Mouse (Mus musculus) lung, embryonic 15.5 days (tissue): Measurements from ENCODE around the gene Zfp617. TPM values are rescaled to one million over a fixed set of nuclear protein-coding genes. Genes with fewer than 3 reads are reported as not detected.

Source experiments
- ATAC-seq: fragments of 200-750 bp; cut with Nextera tagmentation; 2 replicates; pipeline ENCODE4 v1.8.0; 2017; ENCODE audit warnings: moderate number of reproducible peaks, borderline replicate concordance; ENCODE audit not compliant: low FRiP score, low TSS enrichment; ENCODE audit errors: extremely low read depth
- H3K27ac ChIP-seq: fragments of 300-500 bp; sonication (generic); 2 replicates; pipeline ENCODE4 v1.5.1; 2015; ENCODE audit warnings: moderate library complexity, mild to moderate bottlenecking, inconsistent platforms
- H3K27me3 ChIP-seq: fragments of 300-500 bp; sonication (generic); 2 replicates; pipeline ENCODE4 v1.6.1; 2015; ENCODE audit warnings: inconsistent platforms
- H3K36me3 ChIP-seq: fragments of 300-500 bp; sonication (generic); 2 replicates; pipeline ENCODE4 v1.6.1; 2015; ENCODE audit warnings: inconsistent platforms
- H3K4me1 ChIP-seq: fragments of 300-500 bp; sonication (generic); 2 replicates; pipeline ENCODE4 v1.6.1; 2015; ENCODE audit warnings: inconsistent platforms
- H3K4me2 ChIP-seq: fragments of 300-500 bp; sonication (generic); 2 replicates; pipeline ENCODE4 v1.6.1; 2015; ENCODE audit warnings: inconsistent platforms, mild to moderate bottlenecking, moderate library complexity
- H3K4me3 ChIP-seq: fragments of 300-500 bp; sonication (generic); 2 replicates; pipeline ENCODE4 v1.5.1; 2015; ENCODE audit warnings: mild to moderate bottlenecking, inconsistent platforms
- H3K9ac ChIP-seq: fragments of 300-500 bp; sonication (generic); 2 replicates; pipeline ENCODE4 v1.6.1; 2015; ENCODE audit warnings: inconsistent platforms
- H3K9me3 ChIP-seq: fragments of 300-500 bp; sonication (generic); 2 replicates; pipeline ENCODE4 v1.6.1; 2016; ENCODE audit warnings: inconsistent platforms
- WGBS: fragments of 180-500 bp; shearing (Covaris S2); methylation state at CpG from one replicate; pipeline ENCODE4 v1.1.7; 2015; 5-methylcytosine and 5-hydroxymethylcytosine counted together
- polyA plus RNA-seq: library from polyadenylated mRNA; unstranded; fragments of >200 nt; fragmentation: Nextera tagmentation; extraction: Ambion mirVana; gene quantifications from 2 replicates; pipeline ENCODE4 v1.2.1, GENCODE M21; 2015

Gene Zfp617
- polyA plus RNA-seq, 1 experiment from 2014 or later: 23.4 TPM

DNA sequence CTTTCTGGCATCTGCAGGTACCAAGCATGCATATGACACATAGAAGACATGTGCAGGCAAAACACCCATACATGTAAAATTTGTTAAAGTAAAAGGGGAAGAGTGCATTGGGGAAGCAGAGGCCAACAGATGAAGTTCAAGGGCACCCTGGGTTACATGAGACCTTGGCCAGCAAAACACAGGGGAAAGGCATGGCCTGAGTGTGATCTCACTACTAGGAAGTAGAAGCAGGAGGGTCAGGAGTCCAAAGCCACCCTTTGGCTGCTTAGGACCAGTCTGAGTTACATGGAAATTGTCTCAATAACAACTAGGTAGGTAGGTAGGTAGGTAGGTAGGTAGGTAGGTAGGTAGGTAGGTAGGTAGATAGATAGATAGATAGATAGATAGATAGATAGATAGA lies 52.0 kb downstream of the Zfp617 start:
- Histone ChIP-seq H3K27me3 (no peaks in the 10 kb centered on the region), H3K9me3 (no peaks in the 10 kb centered on the region), H3K4me3 (no peak overlapping the region), H3K4me1 (no peaks in the 10 kb centered on the region), H3K9ac (no peak overlapping the region), H3K36me3 (peaks cover 4% of the 10 kb centered on the region; the same call in 1 of the 2 replicates), H3K27ac (no peak overlapping the region), H3K4me2 (no peak overlapping the region)
- ATAC-seq: no peak

GRCm38 (mm10) chr8:71961796-71962195 lies 53.4 kb downstream of the Zfp617 start:
- no peaks in the 10 kb centered on the region for H3K27me3 ChIP-seq
- H3K4me2 ChIP-seq: no peak overlapping the region
- ATAC-seq: no peak
- no peak overlapping the region for H3K27ac ChIP-seq
- no peak overlapping the region for H3K4me3 ChIP-seq
- no peaks in the 10 kb centered on the region for H3K9me3 ChIP-seq
- 84% methylated on average over 5 of the region's 5 CpGs for WGBS
- H3K9ac ChIP-seq: no peak overlapping the region
- H3K4me1 ChIP-seq: no peaks in the 10 kb centered on the region
- H3K36me3 ChIP-seq: peaks cover 17% of the 10 kb centered on the region

GRCm38 (mm10) chr8:71964051-71964450 lies 55.6 kb downstream of the Zfp617 start:
- 79% methylated on average over 3 of the region's 3 CpGs for WGBS
- no peaks in the 10 kb centered on the region for H3K4me1 ChIP-seq
- no peak overlapping the region for H3K4me2 ChIP-seq
- H3K27me3 ChIP-seq: no peaks in the 10 kb centered on the region
- H3K4me3 ChIP-seq: no peak overlapping the region
- ATAC-seq: no peak
- H3K36me3 ChIP-seq: peaks cover 37% of the 10 kb centered on the region
- H3K27ac ChIP-seq: no peak overlapping the region
- no peak overlapping the region for H3K9ac ChIP-seq
- no peaks in the 10 kb centered on the region for H3K9me3 ChIP-seq

DNA sequence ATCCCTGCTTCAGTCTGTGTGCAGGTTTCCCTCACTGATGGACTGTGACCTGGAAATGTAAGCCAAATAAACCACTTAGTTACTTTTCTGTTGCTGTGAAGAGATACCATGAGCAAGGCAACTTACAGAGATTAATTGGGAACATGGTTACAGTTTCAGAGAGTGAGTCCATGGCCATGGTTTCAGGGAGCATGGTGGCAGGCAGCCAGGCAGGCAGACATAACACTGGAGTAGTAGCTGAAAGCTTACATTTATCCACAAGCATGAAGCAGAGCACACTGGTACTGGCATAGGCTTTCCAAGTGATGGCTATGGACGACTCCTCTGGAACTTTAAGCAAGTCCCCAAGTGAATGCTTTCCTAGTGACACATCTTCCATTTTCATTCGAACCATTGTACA lies 56.7 kb downstream of the Zfp617 start:
- Histone ChIP-seq H3K36me3 (peaks cover 43% of the 10 kb centered on the region), H3K4me1 (no peaks in the 10 kb centered on the region), H3K9me3 (no peaks in the 10 kb centered on the region), H3K4me3 (no peak overlapping the region), H3K27ac (no peak overlapping the region), H3K4me2 (no peak overlapping the region), H3K9ac (no peak overlapping the region), H3K27me3 (no peaks in the 10 kb centered on the region)
- WGBS: 79% methylated on average over 2 of the region's 2 CpGs
- no peak for ATAC-seq

DNA sequence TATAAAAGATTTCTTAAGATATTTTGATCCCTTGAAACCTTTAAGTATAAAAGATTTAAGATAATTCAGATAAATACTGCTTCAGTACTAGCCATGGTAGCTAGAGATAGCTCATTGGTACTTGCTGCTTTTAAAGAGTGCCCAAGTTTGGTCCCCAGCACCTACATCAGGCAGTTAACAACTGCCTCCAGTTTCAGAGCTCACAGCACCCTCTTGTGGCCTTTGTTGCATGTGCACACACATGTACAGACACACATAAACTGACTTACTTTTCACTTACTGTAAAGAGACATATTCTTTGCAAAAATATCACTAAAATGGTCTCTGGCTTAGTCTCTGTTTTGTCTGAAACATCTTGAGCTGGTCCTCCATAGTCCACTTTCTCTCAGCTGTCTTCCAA lies 58.0 kb downstream of the Zfp617 start:
- no peak for ATAC-seq
- H3K4me2 ChIP-seq: no peak overlapping the region
- no peaks in the 10 kb centered on the region for H3K27me3 ChIP-seq
- no peak overlapping the region for H3K9ac ChIP-seq
- no peak overlapping the region for H3K27ac ChIP-seq
- H3K36me3 ChIP-seq: peaks cover 43% of the 10 kb centered on the region
- no peaks in the 10 kb centered on the region for H3K4me1 ChIP-seq
- no peak overlapping the region for H3K4me3 ChIP-seq
- H3K9me3 ChIP-seq: no peaks in the 10 kb centered on the region

DNA sequence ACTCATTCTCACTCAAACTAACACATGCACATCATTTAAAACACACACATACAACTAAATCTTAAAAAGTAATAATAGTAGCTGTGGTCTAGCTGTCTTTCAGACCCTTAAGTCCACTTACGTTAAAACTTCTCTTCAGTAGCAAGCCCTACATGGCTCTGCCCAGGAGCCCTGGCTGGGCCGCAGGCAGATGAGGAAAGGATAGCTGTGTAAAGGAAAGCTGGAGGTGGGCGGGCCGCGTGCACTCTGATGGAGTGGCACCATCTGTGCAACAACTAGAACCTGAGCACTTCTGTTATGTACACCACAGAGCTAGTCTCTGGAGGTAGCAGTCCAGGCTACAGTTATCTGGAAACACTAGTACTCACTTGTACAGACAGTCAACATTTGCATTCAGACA lies 58.8 kb downstream of the Zfp617 start:
- H3K27ac ChIP-seq: no peak overlapping the region
- H3K9ac ChIP-seq: no peak overlapping the region
- no peaks in the 10 kb centered on the region for H3K9me3 ChIP-seq
- no peaks in the 10 kb centered on the region for H3K27me3 ChIP-seq
- no peak overlapping the region for H3K4me3 ChIP-seq
- WGBS: 91% methylated on average over 5 of the region's 5 CpGs
- H3K36me3 ChIP-seq: peaks cover 43% of the 10 kb centered on the region
- no peak overlapping the region for H3K4me2 ChIP-seq
- ATAC-seq: no peak
- no peaks in the 10 kb centered on the region for H3K4me1 ChIP-seq

DNA sequence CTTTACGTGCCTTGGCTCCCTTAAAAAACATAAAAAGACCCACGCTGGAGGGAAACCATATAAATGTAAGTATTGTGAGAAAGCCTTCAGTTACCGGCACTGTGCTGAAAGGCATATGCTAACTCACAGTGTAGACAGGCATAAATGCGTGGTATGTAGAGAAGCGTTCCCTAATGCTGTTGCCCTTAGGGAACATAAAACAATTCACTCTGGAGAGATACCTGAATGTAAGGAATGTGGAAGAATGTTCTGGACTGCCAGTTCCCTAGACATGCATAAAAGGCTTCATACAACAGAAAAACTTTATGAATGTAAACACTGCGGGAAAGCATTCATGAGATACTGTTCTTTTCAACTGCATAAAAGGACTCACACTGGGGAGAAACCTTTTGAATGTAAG lies 59.7 kb downstream of the Zfp617 start:
- Histone ChIP-seq H3K9ac (no peak overlapping the region), H3K9me3 (no peaks in the 10 kb centered on the region), H3K4me3 (no peak overlapping the region), H3K36me3 (peaks cover 43% of the 10 kb centered on the region), H3K4me1 (no peaks in the 10 kb centered on the region), H3K27ac (no peak overlapping the region), H3K4me2 (no peak overlapping the region), H3K27me3 (no peaks in the 10 kb centered on the region)
- 89% methylated on average over 6 of the region's 6 CpGs for WGBS
- no peak for ATAC-seq

GRCm38 (mm10) chr8:71968636-71969035 lies 60.2 kb downstream of the Zfp617 start:
- WGBS: 69% methylated on average over 6 of the region's 6 CpGs
- H3K4me1 ChIP-seq: no peaks in the 10 kb centered on the region
- H3K36me3 ChIP-seq: peaks cover 43% of the 10 kb centered on the region
- H3K9ac ChIP-seq: no peak overlapping the region
- no peak for ATAC-seq
- no peak overlapping the region for H3K4me3 ChIP-seq
- no peaks in the 10 kb centered on the region for H3K9me3 ChIP-seq
- no peak overlapping the region for H3K4me2 ChIP-seq
- H3K27ac ChIP-seq: no peak overlapping the region
- H3K27me3 ChIP-seq: no peaks in the 10 kb centered on the region

GRCm38 (mm10) chr8:71971945-71972344 lies 63.5 kb downstream of the Zfp617 start:
- Histone ChIP-seq H3K4me1 (no peaks in the 10 kb centered on the region), H3K9ac (no peak overlapping the region), H3K27me3 (no peaks in the 10 kb centered on the region), H3K27ac (no peak overlapping the region), H3K4me3 (no peak overlapping the region), H3K36me3 (peaks cover 24% of the 10 kb centered on the region), H3K9me3 (no peaks in the 10 kb centered on the region), H3K4me2 (no peak overlapping the region)
- no peak for ATAC-seq
- WGBS: 56% methylated on average over 1 of the region's 1 CpGs

DNA sequence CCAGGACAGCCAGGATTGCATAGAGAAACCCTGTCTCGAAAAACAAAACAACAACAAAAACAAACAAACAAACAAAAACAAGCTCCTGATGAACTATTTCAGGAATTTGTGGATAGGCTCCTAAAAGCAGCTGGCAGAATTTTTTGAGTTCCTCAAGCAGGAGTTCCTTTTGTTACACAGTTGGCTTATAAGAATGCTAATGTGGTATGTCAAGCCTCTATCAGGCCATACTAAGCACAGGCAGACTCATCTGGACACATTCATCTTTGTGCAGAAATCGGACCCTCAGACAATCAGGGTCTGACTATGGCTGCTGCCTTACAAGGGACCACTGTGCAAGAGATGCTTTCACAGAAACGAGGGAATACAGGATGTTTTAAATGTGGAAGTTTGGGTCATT lies 65.8 kb downstream of the Zfp617 start:
- WGBS: 81% methylated on average over 3 of the region's 3 CpGs

GRCm38 (mm10) chr8:71981032-71981431 lies 72.6 kb downstream of the Zfp617 start:
- H3K9ac ChIP-seq: no peak overlapping the region
- ATAC-seq: no peak

More for the DNA sequence above, 65.8 kb downstream of the Zfp617 start:
- Histone ChIP-seq H3K27me3 (no peaks in the 10 kb centered on the region), H3K9ac (no peak overlapping the region), H3K27ac (no peak overlapping the region), H3K4me1 (no peaks in the 10 kb centered on the region), H3K9me3 (no peaks in the 10 kb centered on the region), H3K4me2 (no peak overlapping the region), H3K36me3 (peaks cover 4% of the 10 kb centered on the region; the same call in 1 of the 2 replicates), H3K4me3 (no peak overlapping the region)
- no peak for ATAC-seq

DNA sequence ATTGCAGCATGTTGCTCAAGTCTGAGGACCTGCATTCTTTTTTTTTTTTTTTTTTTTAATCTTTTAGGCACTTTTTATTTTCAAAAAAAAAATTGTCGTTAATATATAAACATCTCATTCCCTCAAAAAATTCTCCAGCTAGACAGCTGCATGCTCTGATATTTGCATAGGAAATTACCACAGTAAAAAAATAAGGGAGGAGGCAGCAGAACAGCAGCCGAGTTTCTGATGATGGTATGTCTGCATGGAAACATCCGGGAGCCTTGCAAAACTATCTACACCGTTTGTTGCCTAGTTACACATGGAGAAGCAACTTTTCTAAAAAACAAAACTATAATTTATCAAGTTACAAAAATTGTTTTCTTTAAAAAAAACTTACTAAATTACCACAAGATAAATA lies 73.0 kb downstream of the Zfp617 start:
- Histone ChIP-seq H3K4me1 (no peaks in the 10 kb centered on the region), H3K9me3 (no peaks in the 10 kb centered on the region), H3K27me3 (no peaks in the 10 kb centered on the region), H3K36me3 (no peaks in the 10 kb centered on the region), H3K27ac (no peak overlapping the region), H3K9ac (no peak overlapping the region), H3K4me2 (no peak overlapping the region), H3K4me3 (no peak overlapping the region)
- 65% methylated on average over 4 of the region's 4 CpGs for WGBS
- no peak for ATAC-seq

More at GRCm38 (mm10) chr8:71981032-71981431, 72.6 kb downstream of the Zfp617 start:
- WGBS: 44% methylated on average over 2 of the region's 2 CpGs
- no peaks in the 10 kb centered on the region for H3K27me3 ChIP-seq
- H3K9me3 ChIP-seq: no peaks in the 10 kb centered on the region
- no peak overlapping the region for H3K4me2 ChIP-seq
- H3K4me3 ChIP-seq: no peak overlapping the region
- no peaks in the 10 kb centered on the region for H3K4me1 ChIP-seq
- H3K36me3 ChIP-seq: no peaks in the 10 kb centered on the region
- no peak overlapping the region for H3K27ac ChIP-seq
